Mouse (Mus musculus): ENCODE results near the gene Hspa5. TPM values are rescaled to one million over a fixed set of nuclear protein-coding genes. Genes with fewer than 3 reads are reported as not detected.
"Not testable (repeated sequence)": the region's sequence is repeated elsewhere in the genome, so short reads cannot be mapped to it uniquely, and the experiment has no call there.

The Hspa5 gene
- polyA plus RNA-seq, 1 experiment from 2014 or later: 916 TPM

DNA sequence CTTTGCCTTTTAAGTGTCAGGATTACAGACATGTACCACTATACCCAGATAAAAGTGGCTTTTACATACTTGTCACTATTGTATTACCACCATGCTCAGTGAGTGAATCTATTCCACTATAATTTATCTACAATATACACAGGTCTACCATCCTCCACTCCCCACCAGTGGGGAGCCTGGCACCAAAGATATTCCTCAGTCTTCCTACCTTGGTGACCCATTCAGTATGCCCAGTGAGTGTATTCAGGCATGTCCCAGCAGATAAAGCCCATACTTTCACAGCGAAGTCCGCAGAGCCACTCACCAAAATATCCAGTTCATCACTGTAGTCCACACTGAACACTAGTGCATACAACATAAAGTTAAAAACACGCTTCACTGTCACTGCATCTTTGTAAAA is 39.0 kb downstream of the Hspa5 start:
- Histone ChIP-seq H3K27me3 (replicated peaks) (no peaks in the 10 kb centered on the region), H3K4me1 (replicated peaks) (peaks cover 2% of the 10 kb centered on the region; the same call in 1 of the 2 replicates)
- WGBS: 91% methylated on average over 3 of the region's 3 CpGs

DNA sequence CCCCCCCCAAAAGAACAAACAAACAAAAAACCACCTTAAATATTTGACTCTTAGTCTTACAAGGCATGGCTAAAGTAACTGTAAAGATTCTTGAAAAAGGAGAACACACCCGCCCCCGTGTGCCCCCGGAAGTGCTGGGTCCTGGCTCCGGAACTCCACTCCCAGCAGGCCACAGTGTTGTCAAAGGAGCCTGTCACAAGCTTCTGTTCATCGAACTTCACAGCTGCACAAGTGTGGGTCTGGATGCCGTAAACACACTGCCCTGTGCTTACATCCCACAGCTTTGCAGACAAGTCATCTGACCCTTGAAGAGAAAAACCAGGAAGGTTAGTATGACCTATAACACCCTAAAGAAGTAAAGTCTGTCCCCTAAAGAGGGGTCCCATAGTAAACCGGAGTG is 40.9 kb downstream of the Hspa5 start:
- no peak overlapping the region for H3K9ac ChIP-seq
- H3K27ac ChIP-seq (ENCODE audit: poor library complexity, severe bottlenecking): no peak overlapping the region
- ATAC-seq (ENCODE audit: insufficient number of reproducible peaks, low FRiP score): no peak
- H3K4me3 ChIP-seq: no peak overlapping the region
- no peaks in the 10 kb centered on the region for H3K27me3 ChIP-seq (replicated peaks)
- WGBS: 82% methylated on average over 7 of the region's 7 CpGs
- H3K9me3 ChIP-seq (replicated peaks): no peaks in the 10 kb centered on the region
- H3K36me3 ChIP-seq: peaks cover 57% of the 10 kb centered on the region
- no peaks in the 10 kb centered on the region for H3K4me1 ChIP-seq (replicated peaks)
- no peak overlapping the region for H3K4me2 ChIP-seq

More for the DNA sequence above, 39.0 kb downstream of the Hspa5 start:
- no peak overlapping the region for H3K4me3 ChIP-seq
- no peaks in the 10 kb centered on the region for H3K9me3 ChIP-seq (replicated peaks)
- peaks cover 62% of the 10 kb centered on the region for H3K36me3 ChIP-seq
- H3K4me2 ChIP-seq: no peak overlapping the region
- H3K9ac ChIP-seq: no peak overlapping the region
- no peak for ATAC-seq (ENCODE audit: insufficient number of reproducible peaks, low FRiP score)
- H3K27ac ChIP-seq (ENCODE audit: poor library complexity, severe bottlenecking): no peak overlapping the region

DNA sequence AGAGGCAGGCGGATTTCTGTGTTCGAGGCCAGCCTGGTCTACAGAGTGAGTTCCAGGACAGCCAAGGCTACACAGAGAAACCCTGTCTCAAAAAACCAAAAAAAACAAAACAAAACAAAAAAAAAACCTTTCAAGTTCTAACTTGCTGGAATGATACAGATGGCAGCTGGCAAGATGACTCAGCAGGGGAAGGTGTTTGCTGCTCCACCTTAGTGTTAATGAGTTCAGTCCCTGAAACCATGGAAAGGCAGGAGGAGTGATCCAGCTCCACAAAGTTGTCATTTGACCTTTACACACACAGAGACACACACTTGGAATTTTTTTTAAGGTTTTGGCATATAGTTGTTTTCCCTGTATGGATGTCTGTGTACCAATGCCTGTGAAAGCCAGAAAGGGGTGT is 44.1 kb downstream of the Hspa5 start:
- H3K36me3 ChIP-seq: peaks cover 62% of the 10 kb centered on the region
- not testable (repeated sequence) for H3K27ac ChIP-seq (ENCODE audit: poor library complexity, severe bottlenecking); H3K9me3 ChIP-seq (replicated peaks); H3K4me1 ChIP-seq (replicated peaks); H3K4me3 ChIP-seq; ATAC-seq (ENCODE audit: insufficient number of reproducible peaks, low FRiP score); H3K27me3 ChIP-seq (replicated peaks); H3K9ac ChIP-seq; H3K4me2 ChIP-seq
- 93% methylated on average over 2 of the region's 2 CpGs for WGBS

DNA sequence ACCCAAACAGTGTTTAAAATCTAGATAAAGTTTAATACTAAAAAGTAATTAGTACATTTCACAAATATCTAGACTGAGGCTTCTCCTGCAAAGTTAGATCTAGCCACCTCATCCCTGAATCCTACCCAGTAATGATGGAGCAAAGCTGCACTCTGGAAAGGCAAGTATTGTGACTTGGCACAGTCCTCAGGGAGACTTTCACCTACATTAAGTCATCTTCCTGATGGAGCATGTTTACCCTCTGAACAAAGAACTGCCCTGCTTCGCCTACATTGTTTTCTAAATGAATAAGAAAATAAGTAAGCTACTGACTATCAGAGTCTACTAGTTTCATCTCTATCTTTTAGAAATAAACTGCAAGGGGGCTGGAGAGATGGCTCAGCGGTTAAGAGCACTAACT is 46.7 kb downstream of the Hspa5 start:
- Histone ChIP-seq H3K4me2 (no peak overlapping the region), H3K36me3 (peaks cover 59% of the 10 kb centered on the region)

DNA sequence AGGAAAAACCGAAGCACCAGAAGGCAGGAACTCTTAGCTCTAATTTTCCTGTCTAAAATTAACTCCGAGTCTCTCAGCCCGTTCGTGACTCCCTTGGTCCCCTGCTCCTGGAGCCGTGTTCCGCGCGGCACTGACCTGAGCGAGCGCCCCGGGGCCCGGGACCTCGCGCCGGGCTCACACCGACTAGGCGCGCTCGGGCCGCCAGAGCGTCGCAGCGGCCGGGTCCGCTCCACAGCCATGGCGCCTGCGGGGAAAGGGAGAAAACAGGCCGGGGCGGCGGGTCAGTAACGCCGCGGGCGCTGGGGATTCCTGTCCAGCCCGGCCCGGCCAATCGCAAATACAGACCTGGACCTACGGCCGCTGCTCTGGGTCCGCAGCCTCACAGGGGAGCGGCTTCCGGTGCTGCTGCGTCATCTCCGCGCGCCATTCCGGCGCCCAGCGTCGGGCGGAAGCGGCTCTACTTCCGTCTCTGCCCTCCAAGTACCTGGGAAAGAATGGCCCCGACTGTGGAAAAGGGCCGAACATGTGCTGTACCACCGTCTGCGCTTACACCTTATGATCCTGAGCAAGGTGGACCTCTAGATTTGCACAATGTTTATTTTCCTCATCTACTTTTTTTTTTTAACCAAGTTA is 54.2 kb downstream of the Hspa5 start, which contains the start of gene Fbxw2:
Fbxw2 (minus strand) TSS at position 485 of the 633 bp plus-strand sequence.
- Histone ChIP-seq H3K36me3 (peaks cover 12% of the 10 kb centered on the region), H3K9me3 (replicated peaks) (no peaks in the 10 kb centered on the region; the same call in 1 of the 2 replicates), H3K4me3 (peak within 1 kb of the TSS; percentile 92), H3K4me1 (replicated peaks) (peaks cover 14% of the 10 kb centered on the region), H3K27ac (ENCODE audit: poor library complexity, severe bottlenecking) (peak within 1 kb of the TSS; percentile 84), H3K27me3 (replicated peaks) (peaks cover 8% of the 10 kb centered on the region; the same call in 1 of the 2 replicates), H3K4me2 (peak within 1 kb of the TSS; percentile 92), H3K9ac (peak within 1 kb of the TSS; percentile 97)
- WGBS: under 1% methylated on average over 57 of the region's 57 CpGs
- peak; percentile 95 for ATAC-seq (ENCODE audit: insufficient number of reproducible peaks, low FRiP score)

More for the DNA sequence above, 46.7 kb downstream of the Hspa5 start:
- 90% methylated on average over 2 of the region's 2 CpGs for WGBS
- ATAC-seq (ENCODE audit: insufficient number of reproducible peaks, low FRiP score): no peak
- no peaks in the 10 kb centered on the region for H3K9me3 ChIP-seq (replicated peaks)
- no peak overlapping the region for H3K27ac ChIP-seq (ENCODE audit: poor library complexity, severe bottlenecking)
- H3K27me3 ChIP-seq (replicated peaks): no peaks in the 10 kb centered on the region
- no peaks in the 10 kb centered on the region for H3K4me1 ChIP-seq (replicated peaks)
- H3K9ac ChIP-seq: no peak overlapping the region
- H3K4me3 ChIP-seq: no peak overlapping the region

DNA sequence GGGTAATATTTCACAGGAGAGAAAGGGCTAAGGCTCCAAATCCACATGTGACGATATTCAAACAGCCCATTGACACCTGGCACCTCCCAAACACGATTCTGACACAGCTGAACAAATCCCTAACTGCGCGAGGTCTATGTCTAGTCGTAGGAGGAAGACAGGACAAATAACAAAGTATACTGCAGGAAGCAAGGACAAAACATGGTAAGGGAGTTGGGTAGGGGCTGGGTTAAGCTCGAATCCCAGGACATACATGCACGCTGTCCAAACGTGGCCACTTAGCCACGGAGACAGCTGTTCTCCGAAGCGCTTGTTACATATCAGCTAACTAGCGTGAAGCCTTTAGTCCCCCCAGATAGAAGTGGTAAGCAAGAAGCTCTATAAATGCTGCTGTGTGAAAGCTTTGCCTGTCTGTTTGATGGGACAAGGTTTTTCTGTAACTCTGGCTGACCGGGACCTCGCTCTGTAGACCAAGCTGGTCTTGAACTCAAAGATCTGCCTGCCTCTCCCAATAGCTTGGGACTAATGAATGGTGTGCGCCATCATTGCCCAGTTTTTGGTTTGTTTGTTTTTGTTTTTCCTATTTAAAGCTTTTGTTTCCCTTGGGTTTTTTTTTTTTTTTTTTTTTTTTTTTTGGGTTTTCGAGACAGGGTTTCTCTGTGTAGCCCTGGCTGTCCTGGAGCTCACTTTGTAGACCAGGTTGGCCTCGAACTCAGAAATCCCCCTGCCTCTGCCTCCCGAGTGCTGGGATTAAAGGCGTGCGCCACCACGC is 54.9 kb downstream of the Hspa5 start:
- 35% methylated on average over 20 of the region's 21 CpGs for WGBS
- ATAC-seq (ENCODE audit: insufficient number of reproducible peaks, low FRiP score): no peak
- Histone ChIP-seq H3K9ac (0 out of 2 replicates have a peak overlapping the region, but pooled peaks have one; percentile 58), H3K9me3 (replicated peaks) (no peaks in the 10 kb centered on the region; the same call in 1 of the 2 replicates), H3K36me3 (peaks cover 8% of the 10 kb centered on the region), H3K4me1 (replicated peaks) (peaks cover 14% of the 10 kb centered on the region), H3K4me2 (peak overlapping the region; percentile 92), H3K27ac (ENCODE audit: poor library complexity, severe bottlenecking) (no peak overlapping the region; the same call in 1 of the 2 replicates), H3K4me3 (peak overlapping the region; percentile 92), H3K27me3 (replicated peaks) (peaks cover 8% of the 10 kb centered on the region; the same call in 1 of the 2 replicates)

Other genes with a start within 250 kb of the Hspa5 start
- 78.5 and 81.3 TPM in 2 replicates for gene Gapvd1, start 16.7 kb upstream of the Hspa5 start, polyA plus RNA-seq (2016; fragmentation: Nextera tagmentation; extraction: Ambion mirVana)
- gene Rabepk, start 27.9 kb downstream of the Hspa5 start, polyA plus RNA-seq (2016; fragmentation: Nextera tagmentation; extraction: Ambion mirVana): 26.0 and 26.1 TPM in 2 replicates
- gene Fbxw2, start 54.3 kb downstream of the Hspa5 start, polyA plus RNA-seq (2016; fragmentation: Nextera tagmentation; extraction: Ambion mirVana): 60.1 and 66.9 TPM in 2 replicates
- gene Gm34653, start 61.0 kb downstream of the Hspa5 start, polyA plus RNA-seq (2016; fragmentation: Nextera tagmentation; extraction: Ambion mirVana): not detected in 2 replicates
- not detected in 2 replicates for gene Cutal, start 102.4 kb downstream of the Hspa5 start, polyA plus RNA-seq (2016; fragmentation: Nextera tagmentation; extraction: Ambion mirVana)
- gene Psmd5, start 103.0 kb downstream of the Hspa5 start, polyA plus RNA-seq (2016; fragmentation: Nextera tagmentation; extraction: Ambion mirVana): 59.7 and 60.0 TPM in 2 replicates
- 2.6 and 3.2 TPM in 2 replicates for gene Phf19, start 142.1 kb downstream of the Hspa5 start, polyA plus RNA-seq (2016; fragmentation: Nextera tagmentation; extraction: Ambion mirVana)
- gene Traf1, start 189.8 kb downstream of the Hspa5 start, polyA plus RNA-seq (2016; fragmentation: Nextera tagmentation; extraction: Ambion mirVana): 1.2 and 1.3 TPM in 2 replicates

All from heart, embryonic 12.5 days (tissue).